Mouse (Mus musculus) kidney, embryonic 16.5 days (tissue): Measurements from ENCODE around the gene B3gnt2. TPM values are rescaled to one million over a fixed set of nuclear protein-coding genes. Genes with fewer than 3 reads are reported as not detected.

Experiments
- ATAC-seq: fragments of 200-750 bp; cut with Nextera tagmentation; 2 replicates; pipeline ENCODE4 v1.8.0; 2017; ENCODE audit warnings: moderate TSS enrichment; ENCODE audit not compliant: low FRiP score, low TSS enrichment
- H3K27ac ChIP-seq: fragments of 300-500 bp; sonication (generic); 2 replicates; pipeline ENCODE4 v1.5.1; 2014; ENCODE audit warnings: low read length
- H3K27me3 ChIP-seq: fragments of 300-500 bp; sonication (generic); 2 replicates; pipeline ENCODE4 v1.6.1; 2014; ENCODE audit warnings: low read length, control low read depth, mixed read lengths; ENCODE audit not compliant: insufficient read depth
- H3K36me3 ChIP-seq: fragments of 300-500 bp; sonication (generic); 2 replicates; pipeline ENCODE4 v1.6.1; 2014; ENCODE audit warnings: low read length, control low read depth, mixed read lengths; ENCODE audit not compliant: insufficient read depth
- H3K4me1 ChIP-seq: fragments of 300-500 bp; sonication (generic); 2 replicates; pipeline ENCODE4 v1.6.1; 2014; ENCODE audit warnings: low read length, control low read depth, mixed read lengths; ENCODE audit not compliant: insufficient read depth
- H3K4me2 ChIP-seq: fragments of 300-500 bp; sonication (generic); replicated peaks from 2 replicates; pipeline ENCODE4 v1.6.1; 2014; ENCODE audit warnings: low read depth, low read length
- H3K4me3 ChIP-seq: fragments of 300-500 bp; sonication (generic); 2 replicates; pipeline ENCODE4 v1.5.1; 2014; ENCODE audit warnings: mild to moderate bottlenecking, low read length
- H3K9ac ChIP-seq: fragments of 300-500 bp; sonication (generic); replicated peaks from 2 replicates; pipeline ENCODE4 v1.6.1; 2014; ENCODE audit warnings: low read length
- H3K9me3 ChIP-seq: fragments of 300-500 bp; sonication (generic); 2 replicates; pipeline ENCODE4 v1.6.1; 2016; ENCODE audit warnings: low read length, control low read depth
- WGBS: fragments of 180-500 bp; shearing (Covaris S2); extraction: QIAGEN DNeasy Blood & Tissue Kit; methylation state at CpG from one replicate; pipeline ENCODE4 v1.1.7; 2014; 5-methylcytosine and 5-hydroxymethylcytosine counted together
- polyA plus RNA-seq: library from polyadenylated mRNA; unstranded; fragments of >200 nt; fragmentation: Nextera tagmentation; extraction: Ambion mirVana; gene quantifications from 2 replicates; pipeline ENCODE4 v1.2.1, GENCODE M21; 2015

B3gnt2 gene
- polyA plus RNA-seq, 1 experiment from 2014 or later: 13.2 TPM

GRCm38 (mm10) chr11:22809465-22810096, 51.2 kb downstream of the B3gnt2 start:
- Histone ChIP-seq H3K9ac (no peak overlapping the region), H3K27me3 (no peaks in the 10 kb centered on the region), H3K9me3 (no peaks in the 10 kb centered on the region), H3K4me2 (no peak overlapping the region), H3K27ac (no peak overlapping the region), H3K36me3 (no peaks in the 10 kb centered on the region), H3K4me1 (no peaks in the 10 kb centered on the region), H3K4me3 (no peak overlapping the region)
- ATAC-seq: no peak
- 77% methylated on average over 7 of the region's 7 CpGs for WGBS

- ATAC-seq: no peak
- no peaks in the 10 kb centered on the region for H3K9me3 ChIP-seq
- H3K4me2 ChIP-seq: no peak overlapping the region
- H3K4me1 ChIP-seq: no peaks in the 10 kb centered on the region
- no peak overlapping the region for H3K4me3 ChIP-seq
- H3K9ac ChIP-seq: no peak overlapping the region
- no peaks in the 10 kb centered on the region for H3K27me3 ChIP-seq
- no peak overlapping the region for H3K27ac ChIP-seq
- no peaks in the 10 kb centered on the region for H3K36me3 ChIP-seq
Observed at GRCm38 (mm10) chr11:22808040-22808439, 52.7 kb downstream of the B3gnt2 start.

GRCm38 (mm10) chr11:22805171-22805570, 55.6 kb downstream of the B3gnt2 start:
- ATAC-seq: no peak
- Histone ChIP-seq H3K27me3 (no peaks in the 10 kb centered on the region), H3K4me1 (peaks cover 4% of the 10 kb centered on the region), H3K36me3 (no peaks in the 10 kb centered on the region), H3K9me3 (no peaks in the 10 kb centered on the region), H3K9ac (no peak overlapping the region), H3K4me3 (no peak overlapping the region), H3K4me2 (no peak overlapping the region), H3K27ac (no peak overlapping the region)
- 71% methylated on average over 1 of the region's 1 CpGs for WGBS

DNA sequence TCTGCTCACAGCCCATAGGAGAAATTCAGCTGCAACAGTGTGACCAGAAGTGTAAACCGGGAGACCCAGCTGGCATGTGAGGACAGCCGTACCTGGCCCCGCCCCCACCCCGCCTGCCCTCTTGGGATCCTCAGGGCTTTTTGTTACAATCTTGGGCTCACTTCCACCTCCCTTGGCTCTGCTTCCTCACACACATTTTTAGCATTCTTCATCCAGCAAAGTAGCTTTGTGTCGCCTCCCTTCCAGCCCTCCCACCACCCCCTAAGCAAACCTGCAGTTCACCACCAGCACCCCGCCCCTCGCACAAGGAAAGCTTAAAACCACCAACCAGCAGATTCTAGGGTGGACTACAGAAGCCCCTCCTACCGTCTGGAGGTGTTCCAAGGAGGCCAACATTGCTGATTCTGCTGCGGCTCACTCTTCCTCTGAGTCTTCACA, 60.8 kb downstream of the B3gnt2 start:
- H3K9ac ChIP-seq: no peak overlapping the region
- H3K9me3 ChIP-seq: no peaks in the 10 kb centered on the region
- peak; percentile 86 for ATAC-seq
- H3K4me1 ChIP-seq: peaks cover 11% of the 10 kb centered on the region
- 0 out of 2 replicates have a peak overlapping the region, but pooled peaks have one; percentile 8 for H3K4me3 ChIP-seq
- H3K4me2 ChIP-seq: peak overlapping the region; percentile 37
- H3K36me3 ChIP-seq: no peaks in the 10 kb centered on the region
- H3K27me3 ChIP-seq: no peaks in the 10 kb centered on the region
- whole genome bisulfite sequencing: 17% methylated on average over 9 of the region's 9 CpGs
- peak overlapping the region; percentile 76 for H3K27ac ChIP-seq

DNA sequence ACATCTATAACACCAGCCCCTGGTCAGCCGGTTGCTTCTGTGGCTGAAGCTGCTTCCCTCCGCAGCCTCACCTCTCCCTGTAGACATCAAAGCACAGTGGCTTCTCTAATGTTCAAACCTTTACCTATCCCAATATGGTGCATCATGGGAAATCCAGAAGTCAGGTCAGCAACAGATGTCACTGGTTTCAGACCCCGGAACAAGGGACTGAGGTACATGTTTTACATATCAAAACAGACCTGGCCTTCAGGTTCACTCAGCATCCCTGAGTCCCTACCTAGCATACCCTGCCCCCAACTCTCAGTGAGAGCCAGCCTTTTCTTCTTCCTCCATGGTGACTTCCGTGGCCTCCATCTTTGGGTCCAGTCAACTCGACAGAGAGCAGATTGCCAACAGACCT, 61.8 kb downstream of the B3gnt2 start:
- no peak overlapping the region for H3K27ac ChIP-seq

GRCm38 (mm10) chr11:22794734-22795133, 66.0 kb downstream of the B3gnt2 start:
- no peaks in the 10 kb centered on the region for H3K27me3 ChIP-seq
- no peak overlapping the region for H3K4me3 ChIP-seq
- no peak overlapping the region for H3K4me2 ChIP-seq
- H3K9ac ChIP-seq: no peak overlapping the region
- H3K9me3 ChIP-seq: no peaks in the 10 kb centered on the region
- 91% methylated on average over 1 of the region's 1 CpGs for WGBS
- H3K4me1 ChIP-seq: peaks cover 2% of the 10 kb centered on the region
- no peaks in the 10 kb centered on the region for H3K36me3 ChIP-seq
- H3K27ac ChIP-seq: no peak overlapping the region
- ATAC-seq: no peak

More for the DNA sequence above, 61.8 kb downstream of the B3gnt2 start:
- Histone ChIP-seq H3K4me3 (no peak overlapping the region), H3K36me3 (no peaks in the 10 kb centered on the region), H3K9ac (no peak overlapping the region), H3K9me3 (no peaks in the 10 kb centered on the region), H3K4me1 (peaks cover 11% of the 10 kb centered on the region), H3K27me3 (no peaks in the 10 kb centered on the region), H3K4me2 (no peak overlapping the region)
- no peak for ATAC-seq
- WGBS: 71% methylated on average over 5 of the region's 5 CpGs

- no peaks in the 10 kb centered on the region for H3K27me3 ChIP-seq
- no peak overlapping the region for H3K9ac ChIP-seq
- ATAC-seq: no peak
- H3K36me3 ChIP-seq: no peaks in the 10 kb centered on the region
- no peaks in the 10 kb centered on the region for H3K4me1 ChIP-seq
- H3K9me3 ChIP-seq: no peaks in the 10 kb centered on the region
- WGBS: 80% methylated on average over 1 of the region's 1 CpGs
- H3K4me2 ChIP-seq: no peak overlapping the region
- H3K27ac ChIP-seq: no peak overlapping the region
- no peak overlapping the region for H3K4me3 ChIP-seq
Observed at GRCm38 (mm10) chr11:22793881-22794203, 66.9 kb downstream of the B3gnt2 start.

GRCm38 (mm10) chr11:22793176-22793880, 67.4 kb downstream of the B3gnt2 start:
- ATAC-seq: no peak
- H3K4me2 ChIP-seq: no peak overlapping the region
- WGBS: 81% methylated on average over 3 of the region's 3 CpGs
- H3K9me3 ChIP-seq: no peaks in the 10 kb centered on the region
- H3K27ac ChIP-seq: no peak overlapping the region
- no peaks in the 10 kb centered on the region for H3K27me3 ChIP-seq
- H3K4me1 ChIP-seq: no peaks in the 10 kb centered on the region
- H3K4me3 ChIP-seq: no peak overlapping the region
- no peak overlapping the region for H3K9ac ChIP-seq
- no peaks in the 10 kb centered on the region for H3K36me3 ChIP-seq

- no peak overlapping the region for H3K9ac ChIP-seq
- H3K4me1 ChIP-seq: no peaks in the 10 kb centered on the region
- H3K27ac ChIP-seq: no peak overlapping the region
- WGBS: 90% methylated on average over 1 of the region's 1 CpGs
- no peaks in the 10 kb centered on the region for H3K36me3 ChIP-seq
- H3K27me3 ChIP-seq: no peaks in the 10 kb centered on the region
- H3K9me3 ChIP-seq: no peaks in the 10 kb centered on the region
- no peak for ATAC-seq
- no peak overlapping the region for H3K4me3 ChIP-seq
- no peak overlapping the region for H3K4me2 ChIP-seq
Observed at GRCm38 (mm10) chr11:22792149-22792548, 68.6 kb downstream of the B3gnt2 start.

- no peak overlapping the region for H3K27ac ChIP-seq
- H3K4me3 ChIP-seq: no peak overlapping the region
- H3K4me1 ChIP-seq: no peaks in the 10 kb centered on the region
- H3K27me3 ChIP-seq: no peaks in the 10 kb centered on the region
- H3K4me2 ChIP-seq: no peak overlapping the region
- WGBS: 84% methylated on average over 5 of the region's 5 CpGs
- no peaks in the 10 kb centered on the region for H3K36me3 ChIP-seq
- ATAC-seq: peak; percentile 39; the same call in 1 of the 2 replicates
- no peak overlapping the region for H3K9ac ChIP-seq
- H3K9me3 ChIP-seq: no peaks in the 10 kb centered on the region
Observed at GRCm38 (mm10) chr11:22791726-22792125, 69.0 kb downstream of the B3gnt2 start.
